Mouse (Mus musculus) layer of hippocampus, postnatal 36 days (tissue): ENCODE data around the gene Spata9. TPM values are rescaled to one million over a fixed set of nuclear protein-coding genes. Genes with fewer than 3 reads are reported as not detected.

Source experiments
- DNase-seq, 2 experiments: peaks; one replicate each; pipeline ENCODE4 v3.0.0; 2022
- total RNA-seq, 2 experiments: library from RNA; stranded (reverse); gene quantifications; 2 replicates each; pipeline ENCODE4 v1.2.3; 2021

The Spata9 gene
- total RNA-seq, 2 experiments from 2014 or later = not detected

DNA sequence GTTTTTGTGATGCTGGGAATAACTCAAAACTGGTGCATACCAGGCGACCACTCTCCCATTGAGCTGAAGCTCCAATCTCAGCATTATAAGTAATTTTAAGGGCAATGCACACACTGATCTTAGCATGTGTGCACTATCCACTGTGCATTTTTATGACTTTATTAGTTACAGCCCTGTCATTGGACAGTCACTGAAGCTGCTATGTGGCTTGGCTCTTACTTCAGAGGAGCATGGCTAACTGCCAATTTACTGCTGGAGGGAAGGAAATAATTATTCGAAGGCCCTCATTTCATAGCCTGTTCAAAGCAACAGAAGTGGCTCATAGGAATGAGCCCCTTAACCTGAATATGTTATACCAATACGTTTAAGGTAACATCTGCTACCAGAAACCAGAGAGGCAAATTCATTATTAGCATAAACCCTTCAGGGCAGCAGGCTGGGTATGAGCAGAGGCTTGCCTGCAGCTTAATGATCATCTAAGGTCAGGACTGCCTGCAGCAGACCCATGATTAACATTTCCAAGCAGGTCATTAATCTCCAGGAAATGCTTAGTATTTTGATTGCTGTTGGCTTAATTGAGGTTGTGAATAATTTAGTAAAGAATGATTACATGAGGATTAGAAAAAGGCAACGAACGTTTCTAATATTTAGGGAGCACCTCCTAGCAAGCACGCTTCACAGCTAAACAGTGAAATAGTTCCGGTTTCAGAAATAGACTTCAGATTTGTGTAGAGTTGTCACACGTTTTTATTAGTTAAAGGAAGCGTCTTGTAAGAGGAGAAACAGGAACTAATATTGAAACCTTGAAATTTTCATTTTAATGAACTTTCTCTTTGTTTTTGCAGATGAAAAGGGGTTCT is 25.4 kb downstream of the Spata9 start:
- DNase-seq = no peak

DNA sequence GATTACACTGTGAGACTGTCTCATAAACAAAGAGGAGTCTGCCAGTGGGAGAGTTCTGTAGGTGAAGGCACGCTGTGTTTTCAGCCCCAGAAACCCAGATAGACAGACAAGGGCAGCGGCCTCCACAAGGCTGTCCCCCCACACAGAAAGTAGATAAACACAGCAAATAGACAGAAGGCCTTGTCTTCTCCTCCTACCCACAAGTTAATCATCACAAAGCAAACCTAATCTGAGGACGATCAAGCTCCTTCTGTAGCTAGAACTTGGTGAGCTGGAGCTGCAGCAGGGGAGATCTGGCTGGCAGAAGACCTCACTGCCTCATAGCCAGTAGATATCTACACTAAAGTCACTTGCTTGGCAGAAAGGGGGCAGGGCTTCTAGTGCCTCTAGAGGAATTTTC is 36.3 kb downstream of the Spata9 start:
- no peak for DNase-seq

DNA sequence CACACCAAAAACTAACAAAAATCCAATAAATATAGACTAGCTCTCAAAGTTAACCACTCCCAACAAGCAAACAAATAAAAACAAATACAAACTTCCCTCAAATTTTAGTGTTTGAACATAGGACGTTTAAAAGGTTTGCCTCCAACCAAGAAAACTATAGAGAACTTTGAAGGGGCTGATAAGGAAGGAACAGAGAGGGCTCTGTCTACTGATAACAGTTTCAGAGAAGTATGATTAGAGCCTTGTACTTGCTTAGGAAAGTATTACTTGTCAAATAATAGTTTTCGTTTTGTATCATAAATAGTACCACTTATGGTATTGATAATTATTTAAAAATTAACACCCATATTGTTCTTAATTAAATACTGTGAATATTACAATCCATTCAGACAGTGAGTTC is 47.6 kb downstream of the Spata9 start:
- DNase-seq = no peak

DNA sequence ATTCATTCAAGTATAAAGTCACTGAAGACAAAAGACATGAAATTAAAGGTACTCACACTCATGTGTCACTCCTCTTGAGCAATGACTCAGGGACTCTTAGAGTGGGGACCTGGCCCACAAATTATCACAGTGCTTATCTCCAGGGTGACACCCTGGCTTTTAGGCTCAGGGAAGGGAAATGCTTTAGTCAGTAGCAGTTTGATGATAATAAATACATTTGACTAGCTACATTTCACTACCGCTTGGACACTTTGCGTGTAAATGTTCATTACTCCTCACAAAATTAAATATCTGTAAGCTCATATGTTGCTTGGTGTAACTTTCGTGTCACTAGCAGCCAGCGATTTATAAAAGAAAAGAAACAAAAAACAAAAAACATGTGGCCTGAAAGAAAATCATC is 50.5 kb downstream of the Spata9 start:
- DNase-seq = no peak

DNA sequence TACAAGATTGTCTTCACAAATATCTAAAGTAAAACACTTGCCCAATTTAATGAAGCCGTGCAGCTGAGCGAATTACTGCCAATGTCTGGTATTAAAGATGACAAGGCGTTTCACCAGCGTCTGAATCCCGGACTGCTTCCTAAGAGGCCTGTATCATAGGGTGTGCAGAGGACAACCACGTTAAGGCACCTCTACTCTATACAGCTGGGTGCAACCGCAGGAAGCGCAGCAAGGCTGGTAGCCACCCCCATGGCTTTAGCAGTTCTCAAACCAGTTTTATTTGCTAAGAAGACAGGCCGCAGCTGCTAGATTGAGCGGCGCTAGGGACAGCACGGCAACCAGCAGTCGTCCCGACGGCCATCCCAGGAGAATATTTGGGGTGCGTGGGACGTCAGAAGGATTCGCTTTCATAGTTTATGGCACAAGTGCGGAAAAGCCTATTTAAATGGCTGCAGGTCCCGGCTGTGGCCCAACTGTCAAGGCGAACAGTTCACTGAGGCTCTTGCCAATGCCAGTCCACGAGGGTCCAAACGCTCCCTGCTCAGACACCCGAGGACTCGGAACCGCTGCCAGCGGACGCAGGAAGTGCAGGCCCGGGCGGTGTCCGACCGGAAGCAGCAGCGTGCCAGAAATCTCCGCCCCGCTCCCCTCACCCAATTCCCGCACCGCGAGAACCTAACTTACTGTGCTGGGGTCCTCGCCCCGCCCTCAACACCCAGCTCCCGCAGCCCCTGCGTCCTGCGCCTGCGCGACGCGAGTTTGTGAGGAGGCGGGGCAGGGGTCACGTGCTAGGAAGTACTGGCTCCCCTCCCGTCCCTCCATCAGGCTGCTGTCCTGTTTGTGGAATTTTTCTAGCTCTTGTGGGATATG is 51.3 kb downstream of the Spata9 start, which contains the start of gene Rfesd:
Gene Rfesd, minus strand, starts transcription at position 746 of the 870 bp plus-strand sequence.
- peak; percentile 96 to 98 for DNase-seq

DNA sequence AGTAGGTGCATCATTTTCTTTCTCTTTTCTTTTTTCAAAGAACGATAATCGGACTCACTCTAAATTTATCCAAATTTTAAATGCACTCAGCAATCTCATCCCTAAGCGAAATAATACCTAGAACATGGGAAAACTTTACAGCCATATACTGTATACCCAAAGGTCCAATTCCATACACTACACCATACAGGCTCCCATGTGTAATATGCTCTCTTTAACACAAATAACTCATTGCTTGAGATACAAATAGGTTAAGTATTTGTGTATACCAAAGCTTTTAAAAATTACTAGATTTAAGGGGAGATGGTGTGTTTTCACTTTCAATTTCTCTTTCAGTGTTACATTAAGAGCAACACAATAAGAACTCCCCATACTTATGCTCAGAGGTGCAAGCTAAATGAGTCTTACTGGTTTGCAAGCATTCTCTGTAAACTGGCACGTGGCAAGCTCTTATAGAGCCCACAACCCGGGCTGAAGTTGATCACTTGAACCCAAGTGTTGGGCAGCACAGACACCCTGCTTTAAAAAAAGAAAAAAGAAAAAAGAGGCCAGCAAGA is 52.0 kb downstream of the Spata9 start:
- no peak for DNase-seq

DNA sequence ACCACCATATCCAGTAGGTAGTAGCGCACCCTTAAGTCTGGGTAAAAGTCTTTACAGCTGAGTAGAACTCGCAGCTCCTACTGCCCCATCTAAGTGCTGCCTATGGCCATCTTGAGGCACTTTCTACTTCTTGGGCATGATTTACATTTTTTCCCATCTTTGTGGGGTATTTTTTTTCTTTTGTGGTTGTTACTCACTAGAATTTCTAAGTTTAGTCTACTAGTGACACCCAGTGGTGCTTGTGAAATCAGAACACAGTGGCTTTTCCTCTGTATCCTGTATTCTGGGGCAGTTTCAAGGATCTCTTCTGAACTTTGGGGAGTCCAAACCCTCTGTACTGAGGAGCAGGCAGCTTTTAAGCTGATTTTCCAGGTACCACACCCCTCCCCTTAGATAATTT is 54.8 kb downstream of the Spata9 start:
- DNase-seq = no peak

DNA sequence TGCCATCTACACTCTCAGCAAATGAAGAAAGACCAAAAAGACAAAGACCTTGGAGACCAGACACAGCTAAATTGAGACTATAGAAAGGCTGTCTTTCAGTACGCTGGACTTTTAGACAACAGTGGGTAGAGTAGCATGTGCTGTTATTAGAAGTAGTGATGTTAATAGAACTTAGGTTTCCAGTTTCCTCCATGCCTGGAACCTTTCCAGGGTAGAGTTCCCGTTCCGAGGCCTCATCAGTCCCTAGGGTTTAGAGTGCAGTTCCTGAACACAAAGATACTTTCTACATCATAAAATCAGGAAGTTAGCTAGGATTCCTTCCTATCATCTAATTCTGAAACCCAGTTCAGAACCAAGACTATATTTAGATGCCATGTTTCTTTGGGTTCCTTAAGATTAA is 57.6 kb downstream of the Spata9 start:
- no peak for DNase-seq

DNA sequence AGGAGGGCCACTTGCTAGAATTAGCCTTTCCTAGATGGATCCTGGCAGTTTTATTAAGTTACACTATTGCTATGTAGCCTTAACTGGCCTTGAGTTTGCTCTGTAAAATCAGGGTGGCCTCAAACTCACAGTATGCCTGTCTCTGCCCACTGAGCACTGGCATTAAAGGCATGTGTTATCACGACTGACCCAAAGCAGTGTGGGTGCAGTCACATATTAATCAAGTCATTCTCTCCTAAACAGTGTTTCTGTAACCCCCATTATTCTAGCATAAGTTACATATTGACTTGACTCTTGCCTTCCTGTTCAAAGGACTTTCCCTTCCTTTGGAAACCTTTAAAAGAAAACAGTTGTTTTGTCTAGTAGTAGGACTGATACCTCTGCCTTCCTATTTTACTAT is 75.5 kb downstream of the Spata9 start:
- DNase-seq = no peak

DNA sequence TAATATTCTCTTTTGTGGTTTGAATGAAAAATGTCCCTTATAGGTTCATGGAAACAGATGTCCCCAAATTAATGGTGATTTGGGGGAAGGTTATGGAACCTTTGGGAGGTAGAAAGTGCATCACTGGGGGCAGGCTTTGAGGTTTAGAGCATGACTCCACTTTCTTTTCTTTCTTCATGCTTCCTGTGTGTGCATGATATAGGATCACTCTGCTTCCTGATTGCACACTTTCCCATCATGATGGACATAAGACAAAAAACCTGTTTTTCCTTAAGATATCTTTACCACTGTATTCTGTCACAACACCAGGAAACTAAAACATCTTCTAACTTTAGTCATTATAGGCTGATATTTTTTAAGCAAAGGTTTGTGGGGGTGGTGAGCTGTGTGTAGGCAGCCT is 78.0 kb downstream of the Spata9 start:
- DNase-seq = no peak

Other genes starting within 250 kb of the Spata9 start
- gene Glrx, start 127.3 kb upstream of the Spata9 start, total RNA-seq = 10 to 100 TPM; 41.5 to 45.6 TPM
- 10 to 100 TPM; 16.7 to 17.7 TPM for gene Rhobtb3, start 23.2 kb upstream of the Spata9 start, total RNA-seq
- 10 to 100 TPM; 15.8 to 20.8 TPM for gene Rfesd, start 51.6 kb downstream of the Spata9 start, total RNA-seq
- 1 to 10 TPM; 1.6 to 2.4 TPM for gene Gpr150, start 89.8 kb downstream of the Spata9 start, total RNA-seq
- gene Arsk, start 131.5 kb downstream of the Spata9 start, total RNA-seq = 1 to 10 TPM; 5.1 to 6.8 TPM
- 10 to 100 TPM; 20.9 to 24.4 TPM for gene Ttc37, start 131.6 kb downstream of the Spata9 start, total RNA-seq